15 mouse cellular contexts compared by ENCODE assay signal in the genomic region with DNA sequence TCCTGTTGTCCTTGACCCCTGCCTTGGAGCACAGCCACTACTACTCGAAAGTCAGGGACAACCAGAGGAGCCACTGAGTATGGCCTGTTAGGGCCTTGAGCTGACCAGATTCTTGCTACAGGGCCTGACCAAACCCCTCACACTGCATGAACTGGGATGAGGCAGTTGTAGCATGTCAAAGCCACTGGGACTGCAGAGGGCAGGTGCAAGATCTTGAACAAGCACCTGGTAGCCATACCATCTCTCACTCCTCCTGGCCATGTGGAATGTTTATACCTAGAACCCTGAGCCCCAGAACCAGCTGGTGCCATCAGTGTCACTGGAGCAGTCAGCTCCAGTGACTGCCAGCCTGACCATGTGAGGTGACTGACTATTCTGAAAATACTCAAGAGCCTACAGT.
"Had no signal": no experiment of that assay in that cellular context is flagged by ENCODE, and none has a peak within 500 bp of the region (broad histone marks: within the 10 kb centered on the region; RNA-seq: fewer than 3 reads in every experiment).

No protein-coding gene starts in this region.

- H3K27ac ChIP-seq: liver, embryonic 15.5 days; midbrain, embryonic 10.5 days; midbrain, embryonic 13.5 days; neural tube, embryonic 12.5 days; stomach, embryonic 15.5 days; stomach, postnatal 0 days had no signal

- H3K4me2 ChIP-seq: liver, embryonic 15.5 days; lung, embryonic 14.5 days; midbrain, embryonic 13.5 days; neural tube, embryonic 12.5 days; stomach, embryonic 15.5 days had no signal

- H3K9me3 ChIP-seq: liver, embryonic 15.5 days; midbrain, embryonic 10.5 days; midbrain, embryonic 13.5 days; neural tube, embryonic 12.5 days; stomach, embryonic 15.5 days had no signal

- H3K9ac ChIP-seq: liver, embryonic 15.5 days; lung, embryonic 14.5 days; midbrain, embryonic 13.5 days; neural tube, embryonic 12.5 days; stomach, embryonic 15.5 days had no signal

- H3K4me1 ChIP-seq: midbrain, embryonic 13.5 days; neural tube, embryonic 12.5 days; stomach, embryonic 15.5 days had no signal

- ATAC-seq: midbrain, embryonic 13.5 days; midbrain, embryonic 16.5 days had no signal

- DNase-seq: lung, adult 18-20 months; lung, embryonic 14.5 days; lung, postnatal 10 days; lung, postnatal 4 days; right cerebral cortex, postnatal 14 days; thymus, adult 2 months; thymus, postnatal 25 days; thymus, postnatal 4 days had no signal

- H3K4me3 ChIP-seq: liver, embryonic 15.5 days; midbrain, embryonic 10.5 days; midbrain, embryonic 13.5 days; neural tube, embryonic 12.5 days; stomach, embryonic 15.5 days had no signal

- H3K27me3 ChIP-seq: liver, embryonic 15.5 days; midbrain, embryonic 13.5 days; neural tube, embryonic 12.5 days; stomach, embryonic 15.5 days had no signal
